Mouse (Mus musculus): ENCODE results near the gene Phf21a. TPM values are rescaled to one million over a fixed set of nuclear protein-coding genes. Genes with fewer than 3 reads are reported as not detected.

Gene Phf21a
- 10 to 100 TPM; 24.3 to 30.5 (median 28.2) TPM for total RNA-seq (2022)

DNA sequence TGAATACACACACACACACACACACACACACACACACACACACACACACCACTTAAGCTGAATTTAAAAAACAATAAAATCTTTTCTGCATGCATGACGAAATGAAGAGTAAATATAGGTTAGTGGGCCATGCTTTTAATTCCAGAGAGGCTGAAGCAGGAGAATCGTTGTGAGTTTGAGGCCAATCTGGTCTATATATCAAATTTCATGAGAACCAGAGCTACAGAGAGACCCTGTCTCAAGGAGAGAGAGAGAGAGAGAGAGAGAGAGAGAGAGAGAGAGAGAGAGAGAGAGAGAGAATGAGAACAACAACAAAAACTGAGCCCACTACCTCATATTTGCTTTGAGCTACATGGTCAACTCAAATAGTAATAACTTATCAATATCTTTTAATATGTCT lies at the start of gene Phf21a:
Gene Phf21a, plus strand, starts transcription at position 301 of the 400 bp plus-strand sequence.
- no peak for DNase-seq (ENCODE audit: low spot score)

DNA sequence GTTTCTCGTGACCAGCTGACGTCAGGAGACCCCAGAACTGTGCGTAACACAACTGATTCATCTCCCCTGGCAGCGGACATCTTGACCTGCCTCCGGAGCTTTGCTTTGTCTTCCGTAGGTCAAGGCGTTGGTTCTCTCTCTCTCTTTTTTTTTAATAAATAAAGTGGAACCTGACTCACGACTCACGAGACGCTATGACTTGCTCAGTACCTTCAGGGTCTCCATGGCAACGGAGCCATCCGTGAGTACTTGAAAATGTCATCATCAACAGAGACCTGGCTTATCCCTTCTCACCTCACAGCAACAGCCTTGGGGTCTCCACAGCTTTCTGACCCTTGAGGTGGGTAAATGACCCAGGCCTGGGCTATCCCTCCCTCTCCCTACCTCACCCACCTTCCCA lies 49.6 kb upstream of the Phf21a start:
- no peak for DNase-seq (ENCODE audit: low spot score)

DNA sequence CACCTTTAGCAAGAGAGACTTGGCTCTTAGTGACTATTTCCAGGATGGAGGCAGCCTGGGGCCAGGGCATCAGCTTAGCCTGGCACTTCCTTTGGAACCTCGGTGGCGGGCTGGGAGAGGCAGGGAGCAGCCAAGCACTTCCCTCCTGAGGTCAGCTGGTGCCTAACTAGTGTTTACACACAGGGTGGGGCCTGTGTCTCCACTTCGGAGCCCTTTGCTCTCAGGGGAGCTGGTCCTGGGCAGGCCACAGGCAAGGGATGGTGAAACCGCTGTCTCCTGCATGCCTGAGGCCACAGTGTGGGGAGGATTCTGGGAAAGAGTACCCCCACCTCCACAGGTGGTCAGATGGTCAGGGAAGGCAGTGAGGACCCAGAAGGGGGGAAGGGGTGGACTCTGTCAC lies 45.3 kb upstream of the Phf21a start:
- DNase-seq (ENCODE audit: low spot score) = no peak

DNA sequence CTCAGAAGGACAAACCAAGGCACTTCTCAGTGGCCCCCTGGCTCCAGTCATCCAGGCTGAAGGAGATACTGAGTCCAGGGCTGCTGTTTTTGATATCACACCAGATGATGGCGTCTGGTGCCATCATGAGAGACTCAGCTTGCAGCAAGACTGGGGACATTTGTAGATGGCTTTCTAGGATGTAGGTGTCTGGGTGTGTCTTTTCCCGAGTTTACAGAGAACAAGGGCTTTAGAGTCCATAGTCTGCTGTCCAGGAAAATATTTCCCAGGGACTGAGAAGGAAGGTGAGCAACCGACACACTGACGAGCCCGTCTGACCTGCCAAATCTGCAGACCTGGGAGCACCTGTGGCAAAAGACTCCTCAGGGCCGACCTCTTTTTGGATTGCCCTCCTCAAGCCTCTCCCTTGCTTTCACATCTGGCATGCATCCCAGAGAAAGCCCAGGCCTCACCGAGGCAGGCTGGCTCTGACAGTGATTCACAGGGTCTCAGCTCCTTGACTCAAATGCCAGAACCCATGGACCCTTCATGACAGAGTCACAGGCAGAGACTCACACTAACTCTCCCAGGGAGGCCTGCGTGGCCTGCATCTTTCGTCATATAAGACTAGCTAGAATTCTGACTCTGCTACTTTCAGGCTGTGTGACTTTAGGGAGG lies 44.8 kb upstream of the Phf21a start:
- DNase-seq (ENCODE audit: low spot score) = no peak

DNA sequence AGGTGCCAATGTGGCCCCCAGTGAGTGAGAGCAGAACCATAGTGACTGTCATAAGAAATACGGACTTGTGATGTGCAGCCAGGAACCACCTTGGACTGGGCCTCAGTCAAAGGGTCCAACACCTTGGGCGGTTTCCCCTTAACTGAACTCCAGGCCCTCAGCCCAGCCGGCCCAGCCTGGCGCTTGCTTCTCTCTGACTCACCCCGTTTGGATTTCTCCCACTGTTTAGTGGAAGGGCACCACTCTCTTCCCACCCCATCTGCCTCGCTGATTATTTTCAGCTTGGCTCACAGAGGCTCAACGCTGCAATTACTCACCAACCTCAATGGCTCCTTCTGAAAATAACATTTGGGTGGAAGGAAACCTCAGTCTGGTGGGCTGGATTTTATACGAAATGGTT lies 40.7 kb upstream of the Phf21a start:
- no peak for DNase-seq (ENCODE audit: low spot score)

DNA sequence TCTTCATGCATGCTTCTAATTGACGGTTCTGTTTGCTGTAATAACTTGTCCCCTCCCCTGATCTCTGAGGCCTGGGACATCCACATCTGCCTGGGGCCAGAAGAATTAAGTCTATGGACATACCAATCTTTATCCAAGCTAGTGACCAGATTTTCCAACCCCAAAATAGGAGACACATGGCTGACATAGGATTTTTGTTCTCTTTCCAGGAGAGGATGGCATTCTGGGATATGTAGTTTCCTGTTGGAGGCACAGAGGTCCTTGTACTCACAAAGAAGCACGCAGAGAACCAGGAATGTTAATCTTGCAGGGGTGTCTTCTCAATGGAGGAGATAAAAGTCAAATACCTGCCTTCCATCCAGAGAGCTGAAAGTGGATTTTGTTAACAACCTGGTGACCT lies 40.2 kb upstream of the Phf21a start:
- DNase-seq (ENCODE audit: low spot score) = no peak

DNA sequence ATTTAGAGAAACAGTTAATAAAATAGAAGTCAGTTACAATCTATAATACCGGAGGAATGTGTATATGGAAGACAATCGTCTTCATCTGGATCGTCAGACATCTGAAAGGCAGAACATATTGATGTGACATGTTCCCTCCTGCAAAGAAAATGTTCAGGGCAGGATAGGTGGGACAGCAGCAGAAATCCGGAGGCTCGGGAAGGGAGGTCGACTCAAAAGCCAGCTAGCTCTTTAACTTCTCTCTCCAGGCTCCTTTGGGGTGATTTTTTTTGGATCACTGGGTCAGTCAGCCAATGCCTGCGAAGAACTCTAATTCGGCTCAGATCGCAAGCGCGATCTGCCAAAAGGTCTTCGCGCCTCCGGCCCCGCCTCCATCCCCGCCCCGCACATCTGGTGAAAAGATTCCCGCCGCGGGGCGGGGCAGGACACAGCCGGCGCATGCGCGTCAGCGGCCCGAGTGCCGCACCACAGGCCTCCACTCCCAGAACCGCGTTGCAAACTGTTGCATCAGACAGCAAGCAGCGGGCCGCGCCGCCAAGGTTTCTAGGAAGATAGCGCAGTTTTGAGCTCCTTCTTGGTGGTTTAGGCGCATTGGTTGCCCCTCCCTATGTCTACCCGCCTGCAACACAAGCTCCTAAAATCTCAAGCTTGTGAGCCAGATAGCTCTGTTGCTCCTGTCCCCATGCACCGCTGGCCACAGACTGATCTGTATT lies 37.7 kb upstream of the Phf21a start:
- DNase-seq (ENCODE audit: low spot score) = peak; percentile 91

DNA sequence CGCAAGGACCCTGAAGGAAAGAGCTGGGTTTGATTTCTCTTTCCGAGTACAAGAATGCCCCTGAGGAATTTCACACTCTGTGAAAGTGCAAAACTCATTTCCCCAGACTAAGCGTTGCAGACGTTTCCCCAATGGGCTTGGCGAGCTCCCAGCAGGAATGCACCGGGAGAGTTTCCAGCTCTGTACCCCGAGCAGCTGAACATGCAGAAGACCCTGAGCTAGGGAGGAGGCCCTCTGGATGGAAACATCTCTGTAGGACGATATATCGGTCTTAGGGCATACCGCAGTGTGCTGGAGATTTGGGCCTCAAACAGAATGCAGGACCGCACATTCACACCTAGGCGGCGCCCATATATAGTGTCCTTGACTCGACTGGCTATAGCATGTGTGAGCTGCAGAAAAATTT lies 37.1 kb upstream of the Phf21a start:
- peak; percentile 45 for DNase-seq (ENCODE audit: low spot score)

GRCm38 (mm10) chr2:92056760-92057159 lies 36.2 kb upstream of the Phf21a start:
- no peak for DNase-seq (ENCODE audit: low spot score)

DNA sequence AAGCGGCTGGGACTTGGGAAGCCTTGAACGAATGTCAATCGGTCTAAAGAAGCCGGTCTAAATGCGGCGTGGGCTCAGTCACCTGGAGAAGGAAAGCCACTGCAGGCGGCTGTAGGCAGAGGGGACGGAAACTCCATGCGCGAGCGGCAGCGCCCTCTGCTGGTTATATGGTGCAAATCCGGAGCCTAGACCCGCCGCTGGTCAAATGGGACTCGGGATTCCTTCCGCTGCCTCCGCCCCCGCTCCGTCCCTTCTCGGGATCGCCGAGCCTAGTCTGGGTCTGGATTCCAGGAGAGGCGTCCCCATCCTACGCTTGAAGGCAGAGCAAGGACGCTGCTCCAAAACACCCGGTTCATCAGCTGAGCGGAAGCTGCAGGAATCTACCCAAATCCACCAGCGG lies 34.4 kb upstream of the Phf21a start:
- peak; percentile 93 for DNase-seq (ENCODE audit: low spot score)

DNA sequence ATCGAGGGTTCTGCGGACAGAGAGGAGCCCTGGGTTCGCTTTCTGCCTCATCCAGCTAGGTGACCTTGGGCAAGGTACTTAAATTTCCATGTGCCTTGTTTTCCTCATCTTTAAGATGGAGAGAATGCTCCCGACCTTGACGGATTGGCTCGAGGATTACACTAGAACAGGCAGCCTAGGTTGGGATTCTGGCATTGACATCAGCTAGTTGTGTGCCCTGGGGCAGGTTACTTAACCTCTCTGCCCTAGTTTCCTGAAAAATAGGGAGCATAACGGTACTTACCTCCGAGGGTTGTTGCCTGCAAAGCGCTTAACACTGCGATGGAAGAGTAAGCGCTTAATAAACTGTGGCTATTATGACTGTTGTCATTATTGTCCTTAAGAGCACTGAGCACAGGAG lies 34.0 kb upstream of the Phf21a start:
- no peak for DNase-seq (ENCODE audit: low spot score)

- DNase-seq (ENCODE audit: low spot score) = peak; percentile 57
These were observed 33.3 kb upstream of the Phf21a start for GRCm38 (mm10) chr2:92059481-92060220.

GRCm38 (mm10) chr2:92060291-92060690 lies 32.6 kb upstream of the Phf21a start:
- no peak for DNase-seq (ENCODE audit: low spot score)

DNA sequence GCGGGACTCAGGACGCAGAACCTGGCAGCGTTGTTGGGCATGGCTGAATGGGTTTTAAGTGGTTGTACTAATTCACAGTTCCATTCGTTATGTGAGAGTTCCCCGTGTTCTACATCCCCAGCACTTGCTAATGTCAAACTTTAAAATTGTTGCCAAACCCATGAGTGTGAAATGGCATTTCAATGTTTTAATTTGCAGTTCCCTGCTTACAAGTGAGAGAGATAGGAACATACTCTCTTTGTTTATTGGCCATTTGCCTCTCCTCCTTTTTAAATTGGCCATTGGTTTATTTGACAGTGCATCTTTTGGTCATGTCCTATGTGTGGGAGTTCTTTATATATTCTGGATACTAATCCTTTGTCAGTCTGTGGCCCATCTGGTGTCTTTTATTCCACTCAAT lies 31.6 kb upstream of the Phf21a start:
- no peak for DNase-seq (ENCODE audit: low spot score)

GRCm38 (mm10) chr2:92063106-92063505 lies 29.8 kb upstream of the Phf21a start:
- DNase-seq (ENCODE audit: low spot score) = no peak

DNA sequence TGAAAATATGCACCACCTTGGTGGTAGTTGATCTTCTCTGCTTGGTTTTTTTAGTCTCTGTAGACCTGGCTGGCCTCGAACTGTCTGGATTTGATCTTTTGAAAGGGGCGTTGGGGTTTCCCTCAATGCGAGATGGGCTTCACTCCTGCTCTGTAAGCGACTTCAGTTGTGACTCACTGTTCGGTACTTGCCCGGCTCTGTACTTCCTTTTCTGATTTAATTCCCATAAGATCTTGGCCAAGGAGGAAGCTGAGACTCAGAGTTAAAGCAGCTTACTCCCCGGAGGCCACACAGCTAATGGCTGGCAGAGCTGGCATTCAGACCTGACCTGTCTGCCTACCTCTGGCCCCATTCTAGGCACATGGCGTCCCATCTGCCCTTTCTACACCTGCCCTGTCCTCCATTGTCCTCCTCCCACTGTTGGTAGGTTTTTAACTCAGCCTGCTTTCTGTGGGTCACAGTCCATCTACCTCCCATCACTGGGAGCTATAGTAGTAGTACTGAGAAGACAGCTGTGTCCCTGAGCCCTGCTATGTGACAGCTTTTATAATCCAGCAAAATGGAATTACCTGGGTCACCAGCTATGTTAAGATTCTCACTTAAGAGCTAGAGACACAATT lies 27.5 kb upstream of the Phf21a start:
- DNase-seq (ENCODE audit: low spot score) = no peak

- no peak for DNase-seq (ENCODE audit: low spot score)
These were observed 27.0 kb upstream of the Phf21a start for GRCm38 (mm10) chr2:92065938-92066337.

- DNase-seq (ENCODE audit: low spot score) = no peak
These were observed 26.0 kb upstream of the Phf21a start for GRCm38 (mm10) chr2:92066899-92067298.

GRCm38 (mm10) chr2:92067600-92067999 lies 25.3 kb upstream of the Phf21a start:
- DNase-seq (ENCODE audit: low spot score) = no peak

GRCm38 (mm10) chr2:92069630-92070029 lies 23.3 kb upstream of the Phf21a start:
- DNase-seq (ENCODE audit: low spot score) = no peak

GRCm38 (mm10) chr2:92071143-92071542 lies 21.8 kb upstream of the Phf21a start:
- no peak for DNase-seq (ENCODE audit: low spot score)

GRCm38 (mm10) chr2:92076086-92076692 lies 16.7 kb upstream of the Phf21a start:
- DNase-seq (ENCODE audit: low spot score) = no peak

All from heart, adult 8-10 months (tissue).